Mouse (Mus musculus): Measurements from ENCODE around the gene Krt77.

Krt77 gene

DNA sequence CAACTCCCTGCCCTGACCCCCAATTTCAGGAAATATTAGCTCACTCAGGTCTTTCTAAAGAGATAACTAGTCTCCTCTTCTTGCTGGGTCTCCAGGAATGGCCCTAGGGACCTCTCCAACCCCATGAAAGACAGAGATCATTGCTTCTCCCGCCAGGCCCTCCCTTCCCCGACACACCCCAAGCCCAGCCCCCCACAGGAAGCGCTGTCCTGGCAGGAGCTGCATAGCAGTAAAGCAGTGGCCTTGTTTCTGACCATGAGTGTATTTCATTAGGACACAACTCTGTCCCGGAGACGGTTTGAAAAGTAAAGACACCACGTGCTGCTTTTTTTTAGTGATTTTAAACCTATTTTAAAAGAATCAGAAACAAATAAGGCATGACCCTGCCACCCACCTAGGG lies 36.4 kb downstream of the Krt77 start:
- DNase-seq (ENCODE audit: low spot score) = no peak

DNA sequence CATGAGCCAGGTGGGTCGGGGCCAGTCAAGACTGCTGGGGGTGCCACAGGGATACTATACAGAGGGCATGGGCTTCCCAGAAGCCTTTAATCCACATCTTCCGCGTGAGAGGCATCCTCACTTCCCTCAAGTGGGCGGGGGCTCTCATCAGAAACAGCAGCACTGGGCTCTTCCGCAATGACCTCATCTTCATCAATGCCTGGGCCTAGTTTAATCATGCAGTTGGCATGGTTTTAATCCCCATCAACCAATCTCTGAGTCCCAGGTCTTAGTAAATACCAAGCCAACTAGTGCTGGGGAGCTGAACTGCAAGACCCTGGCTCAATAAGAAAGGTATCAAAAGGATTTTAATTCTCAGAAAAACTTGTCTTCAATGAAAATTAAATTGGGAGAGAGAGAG lies 40.1 kb downstream of the Krt77 start:
- no peak for DNase-seq (ENCODE audit: low spot score)

GRCm38 (mm10) chr15:101821786-101822185 lies 47.7 kb downstream of the Krt77 start:
- no peak for DNase-seq (ENCODE audit: low spot score)

DNA sequence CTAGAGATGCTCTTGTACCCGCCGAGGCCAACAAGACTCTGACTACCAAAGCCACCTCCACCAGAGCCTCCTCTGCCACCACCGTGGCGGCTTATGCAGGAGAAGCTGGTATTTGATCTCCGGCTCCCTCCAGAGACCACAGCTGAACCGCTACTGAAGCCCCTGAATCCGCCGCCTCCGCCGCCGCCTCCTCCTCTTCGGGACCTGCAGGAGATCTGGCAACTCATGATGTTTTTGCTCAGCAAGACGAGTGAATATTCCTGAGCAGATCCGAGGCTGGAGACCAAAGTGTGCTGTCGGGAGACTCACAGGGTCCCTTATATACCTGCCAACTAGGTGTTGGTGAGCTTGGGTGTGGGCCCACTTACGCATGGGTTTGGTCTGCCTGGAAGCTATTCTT lies 51.6 kb downstream of the Krt77 start, which contains the start of gene Krt2:
Krt2 (minus strand) TSS at position 295 of the 400 bp plus-strand sequence.
- no peak for DNase-seq (ENCODE audit: low spot score)

Measured in layer of hippocampus, adult 11-12 months (tissue).